Mouse (Mus musculus) lung, adult 2 months (tissue): ENCODE results near the gene Col4a6. TPM values are rescaled to one million over a fixed set of nuclear protein-coding genes. Genes with fewer than 3 reads are reported as not detected.

ENCODE experiments used
- DNase-seq: peaks from one replicate; pipeline ENCODE4 v3.0.0; 2022
- H3K4me1 ChIP-seq: fragments of 200-500 bp; 2 replicates; pipeline ENCODE4 v1.6.1; 2011; ENCODE audit warnings: low read length; ENCODE audit not compliant: control insufficient read depth, insufficient read depth
- H3K4me3 ChIP-seq: fragments of 200-500 bp; replicated peaks from 2 replicates; pipeline ENCODE3; 2011; ENCODE audit warnings: low read depth, mild to moderate bottlenecking, control low read depth, low read length; ENCODE audit errors: extremely low read depth
- CTCF ChIP-seq: fragments of 200-500 bp; IDR thresholded peaks from 2 replicates; pipeline ENCODE4 v1.5.1; 2011; ENCODE audit warnings: mild to moderate bottlenecking, low read length, control low read depth; ENCODE audit not compliant: insufficient read depth
- POLR2A ChIP-seq: fragments of 200-500 bp; IDR thresholded peaks from 2 replicates; pipeline ENCODE4 v1.6.1; 2011; ENCODE audit warnings: low read depth, mild to moderate bottlenecking, control low read depth, low read length, borderline replicate concordance; ENCODE audit errors: extremely low read depth
- WGBS: fragments of 180-500 bp; shearing (Covaris S2); methylation state at CpG from one replicate; pipeline ENCODE4 v1.1.7; 2018; 5-methylcytosine and 5-hydroxymethylcytosine counted together
- polyA plus RNA-seq: library from polyadenylated mRNA; depleted of rRNA; stranded (reverse); fragments of >200 nt; gene quantifications from 2 replicates; pipeline ENCODE4 v1.2.3, GENCODE M21; 2012; rRNA removed

Gene Col4a6
- polyA plus RNA-seq: 5.0 and 7.3 TPM in 2 replicates

DNA sequence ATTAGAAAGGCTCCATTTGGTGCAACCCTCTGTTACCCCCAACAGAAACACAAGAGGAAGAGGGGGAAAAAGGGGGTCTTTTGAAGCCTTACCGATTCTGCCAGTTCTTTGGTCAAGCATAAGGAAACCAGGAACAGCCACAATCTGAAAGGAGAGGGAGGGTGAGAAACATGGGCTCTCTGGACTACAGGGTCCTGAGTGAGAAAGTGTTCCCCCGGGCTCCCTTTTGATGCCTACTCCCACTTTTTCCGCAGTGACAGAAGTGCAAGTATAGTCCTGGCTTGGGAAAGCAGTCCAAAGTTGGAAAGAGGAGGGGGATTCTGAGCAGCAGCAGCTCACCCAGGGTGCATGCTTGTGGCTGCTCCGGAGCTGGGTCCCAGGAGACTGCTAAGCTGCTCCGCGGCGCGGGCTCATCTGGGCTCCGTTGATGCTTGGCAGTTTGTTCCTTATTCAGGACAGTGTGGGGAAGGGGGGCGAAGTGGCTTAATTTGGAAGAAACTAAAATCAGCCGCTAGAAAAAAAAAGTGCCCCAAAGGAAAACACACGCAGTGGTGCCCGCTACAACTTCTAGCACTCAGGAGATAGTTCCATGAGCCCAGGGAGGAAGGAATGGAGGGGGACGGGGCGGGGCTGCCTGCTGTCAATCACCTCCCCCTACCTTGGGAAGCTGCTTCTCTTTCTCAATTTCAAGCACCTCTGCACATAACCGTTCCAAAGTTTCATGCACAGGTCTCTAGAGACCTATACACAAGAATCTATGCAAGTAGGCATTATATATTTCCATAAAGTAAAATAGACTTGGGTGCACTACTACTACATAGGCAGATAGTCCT is at the start of gene Col4a6:
Gene Col4a6 (minus strand): TSS at position 607 of the 833 bp plus-strand sequence.
- 26% methylated on average over 16 of the region's 16 CpGs for WGBS
- DNase-seq: peak; percentile 16
- TF ChIP-seq CTCF (no peak), POLR2A (no peak)
- H3K4me3 ChIP-seq: peak within 1 kb of the TSS; percentile 40
- no peaks in the 10 kb centered on the region for H3K4me1 ChIP-seq

DNA sequence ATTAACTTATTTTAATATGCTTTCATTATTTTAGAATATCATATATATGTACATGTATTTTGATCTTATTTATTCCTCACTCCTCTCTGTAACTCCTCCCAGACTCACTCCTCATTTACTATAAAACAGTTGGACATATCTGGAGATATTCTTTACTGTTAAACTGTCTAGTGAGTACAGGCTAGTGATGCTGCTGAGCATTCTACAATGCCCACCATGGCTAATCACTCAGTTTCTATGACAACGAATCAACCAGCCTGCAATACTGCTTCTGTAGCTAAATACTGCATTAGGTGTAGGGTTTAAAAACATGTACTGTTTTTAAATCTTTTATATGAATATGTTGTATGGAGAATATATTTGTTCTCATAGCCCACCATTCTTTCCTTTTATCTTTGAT is 29.2 kb upstream of the Col4a6 start:
- no peak for TF ChIP-seq POLR2A
- no peak for TF ChIP-seq CTCF
- WGBS: 85% methylated on average over 1 of the region's 1 CpGs
- Histone ChIP-seq H3K4me3 (no peak overlapping the region), H3K4me1 (no peaks in the 10 kb centered on the region)
- DNase-seq: no peak

DNA sequence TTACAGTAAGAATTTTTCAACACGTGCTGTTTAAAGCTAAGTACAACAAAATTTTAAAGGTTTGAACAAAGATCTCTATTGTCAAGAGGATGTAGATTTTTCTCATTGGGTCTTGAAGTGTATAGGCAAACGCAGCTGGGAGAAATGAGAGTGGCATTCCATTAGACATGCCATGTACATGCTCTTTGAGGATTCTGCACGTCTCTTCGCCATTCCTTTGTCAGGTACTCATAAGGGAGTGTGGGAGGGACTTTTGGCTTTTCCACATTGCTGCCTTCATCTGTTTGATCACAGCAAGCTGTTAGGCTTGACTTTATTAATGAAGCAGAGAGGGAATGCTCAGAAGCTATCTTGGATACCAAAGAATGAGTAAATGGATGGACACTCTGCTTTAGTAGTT is 20.7 kb upstream of the Col4a6 start:
- Histone ChIP-seq H3K4me1 (no peaks in the 10 kb centered on the region), H3K4me3 (no peak overlapping the region)
- DNase-seq: no peak
- TF ChIP-seq CTCF: no peak
- no peak for TF ChIP-seq POLR2A
- WGBS: 64% methylated on average over 4 of the region's 4 CpGs

DNA sequence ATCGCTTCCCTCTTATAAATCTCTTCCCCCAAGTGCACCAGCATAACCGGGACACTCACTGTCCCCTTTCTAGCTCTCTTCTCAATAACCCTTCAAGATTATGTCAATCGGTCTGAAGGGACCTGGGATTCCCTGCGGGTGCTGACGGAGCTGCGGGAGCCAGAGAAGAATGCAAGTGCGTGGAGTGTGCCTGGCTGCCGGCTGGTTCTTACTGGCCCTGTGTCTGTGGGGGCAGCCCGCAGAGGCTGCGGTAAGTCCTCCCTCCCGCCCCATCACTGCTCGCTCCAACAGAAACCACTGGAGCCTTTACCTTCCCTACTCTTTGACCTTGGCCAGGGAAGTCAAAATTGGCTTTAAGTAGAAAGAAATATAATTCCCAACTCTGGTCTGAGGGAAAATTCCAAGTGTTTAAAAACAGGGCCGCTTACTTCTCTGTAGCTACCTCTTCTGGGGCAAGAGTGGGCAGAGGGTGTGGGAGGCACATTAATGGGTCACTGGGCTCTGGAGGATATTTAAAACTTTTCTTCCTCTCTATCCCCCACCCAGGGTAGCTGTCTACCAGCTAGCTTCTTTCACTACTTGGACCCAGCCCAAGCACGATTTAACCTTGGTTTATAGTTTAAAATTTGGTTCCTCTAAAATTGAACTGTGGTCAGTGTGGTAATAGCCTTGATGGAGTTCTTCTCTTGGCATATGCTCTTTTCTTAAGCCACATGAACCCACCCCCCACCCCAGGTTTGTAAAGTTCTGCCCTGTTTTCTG is 1.9 kb upstream of the Col4a6 start:
- 26% methylated on average over 14 of the region's 14 CpGs for WGBS
- Histone ChIP-seq H3K4me3 (peak overlapping the region; percentile 73), H3K4me1 (no peaks in the 10 kb centered on the region)
- DNase-seq: peak; percentile 28
- TF ChIP-seq CTCF (no peak), POLR2A (no peak)

DNA sequence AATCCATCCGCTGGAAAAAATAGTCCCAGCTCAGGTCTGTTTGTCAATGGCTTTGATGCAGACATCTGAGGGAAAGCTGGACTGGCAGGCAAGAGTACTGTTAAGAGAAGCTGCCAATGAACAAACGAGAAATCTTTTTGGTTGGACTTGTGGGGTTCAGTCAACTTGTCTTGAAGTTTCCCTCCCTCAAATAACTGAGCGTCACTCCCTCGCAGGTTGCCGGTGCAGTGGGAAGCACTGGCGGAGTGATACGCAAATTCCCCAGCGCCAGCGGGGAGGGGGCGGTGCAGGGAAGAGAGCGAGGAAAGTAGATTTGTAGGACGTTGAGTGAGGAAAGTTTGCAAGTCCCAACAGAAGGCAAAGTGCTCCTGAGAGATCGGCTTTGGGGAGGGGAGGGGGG is 1.2 kb upstream of the Col4a6 start, which contains the start of gene Col4a5:
Gene Col4a5 (plus strand): TSS at position 276 of the 400 bp plus-strand sequence.
- TF ChIP-seq CTCF: no peak
- TF ChIP-seq POLR2A: 0 out of 2 replicates have a peak, but pooled peaks have one; percentile 14
- H3K4me1 ChIP-seq: no peaks in the 10 kb centered on the region
- H3K4me3 ChIP-seq: peak within 1 kb of the TSS; percentile 73
- 16% methylated on average over 13 of the region's 13 CpGs for WGBS
- DNase-seq: peak; percentile 48

DNA sequence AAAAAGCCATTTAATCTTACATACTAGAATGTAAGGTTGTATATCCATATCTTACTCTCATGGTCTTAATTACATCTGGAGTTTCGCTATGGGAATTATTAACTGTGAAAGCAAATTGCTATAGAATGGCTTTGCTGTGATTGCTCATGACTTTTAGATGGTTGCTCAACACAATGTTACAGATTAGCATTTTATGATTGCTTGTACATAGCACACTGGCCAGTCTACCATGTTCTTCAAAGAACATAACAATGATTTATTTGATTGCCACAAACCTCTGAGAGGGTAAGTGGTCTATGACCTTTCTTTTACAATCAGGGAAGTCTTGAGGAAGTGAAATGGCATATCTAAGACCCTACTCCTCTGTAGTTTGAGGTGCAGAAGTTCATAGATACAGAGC is 25.9 kb downstream of the Col4a6 start:
- Histone ChIP-seq H3K4me1 (no peaks in the 10 kb centered on the region), H3K4me3 (no peak overlapping the region)
- DNase-seq: no peak
- no peak for TF ChIP-seq POLR2A
- TF ChIP-seq CTCF: no peak
- WGBS: 86% methylated on average over 1 of the region's 1 CpGs

DNA sequence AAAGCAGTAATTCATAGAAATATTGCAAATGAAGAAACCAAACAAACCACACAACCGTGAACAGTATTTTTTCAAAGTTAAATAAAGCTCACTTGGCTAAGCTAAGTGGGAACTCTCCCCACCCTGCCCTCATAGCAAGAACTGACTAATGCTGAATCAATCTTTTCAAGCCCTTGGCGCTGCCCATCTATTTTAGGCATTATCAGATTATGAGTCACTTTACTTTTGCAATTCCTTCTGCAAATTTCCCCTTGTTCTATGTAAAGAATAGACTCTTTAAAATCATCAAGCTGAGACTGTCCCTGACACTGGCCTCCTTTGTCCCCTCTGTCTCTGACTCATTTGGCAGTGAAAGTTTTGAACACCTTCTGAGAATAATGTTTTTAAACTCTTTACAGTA is 34.5 kb downstream of the Col4a6 start:
- WGBS: 53% methylated on average over 2 of the region's 2 CpGs
- H3K4me3 ChIP-seq: no peak overlapping the region
- no peak for DNase-seq
- TF ChIP-seq CTCF (no peak), POLR2A (no peak)
- no peaks in the 10 kb centered on the region for H3K4me1 ChIP-seq

DNA sequence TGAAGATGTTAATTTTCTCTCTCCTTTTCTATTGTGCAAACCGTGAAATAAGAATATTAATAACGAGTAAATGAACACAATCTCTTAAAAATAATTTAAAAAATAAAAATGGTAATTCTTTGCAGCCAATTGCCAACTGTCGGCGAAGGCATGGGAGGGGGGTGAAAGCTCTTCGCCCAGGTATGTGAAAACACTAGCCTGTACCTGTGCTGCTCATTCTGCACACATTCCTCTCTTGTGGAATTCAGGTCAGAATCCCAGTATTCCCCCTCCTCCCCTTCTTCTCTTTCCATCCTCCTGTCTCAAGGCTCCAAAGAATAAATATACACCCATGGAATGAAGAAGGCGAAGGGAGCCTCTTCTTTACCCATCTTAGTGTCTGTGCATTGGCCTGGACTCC is 37.1 kb downstream of the Col4a6 start:
- TF ChIP-seq POLR2A (no peak), CTCF (no peak)
- Histone ChIP-seq H3K4me3 (no peak overlapping the region), H3K4me1 (no peaks in the 10 kb centered on the region)
- 66% methylated on average over 6 of the region's 6 CpGs for WGBS
- DNase-seq: no peak

DNA sequence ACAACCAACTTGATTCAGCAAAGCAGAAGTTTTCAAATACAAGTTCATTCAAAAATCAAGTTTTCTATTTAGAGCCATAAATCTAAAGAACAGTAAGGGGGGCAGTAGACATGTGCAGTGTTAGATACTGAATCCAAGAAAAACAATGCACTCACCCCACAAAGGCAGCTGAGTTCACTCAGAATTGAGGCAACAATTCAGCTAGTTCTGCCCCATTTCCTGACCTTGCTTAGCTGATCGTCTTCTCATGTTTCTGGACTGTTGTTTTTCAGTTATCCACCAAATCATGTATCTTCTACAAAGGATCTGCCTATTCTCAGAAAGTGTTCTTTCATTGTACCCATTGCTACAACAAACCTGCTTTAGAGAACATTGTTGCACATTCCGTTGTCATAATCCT is 58.6 kb downstream of the Col4a6 start:
- 67% methylated on average over 2 of the region's 2 CpGs for WGBS
- H3K4me3 ChIP-seq: no peak overlapping the region
- H3K4me1 ChIP-seq: no peaks in the 10 kb centered on the region
- no peak for DNase-seq
- TF ChIP-seq CTCF: no peak
- TF ChIP-seq POLR2A: no peak
